Mouse (Mus musculus): ENCODE measurements around the gene Fbln2.

The Fbln2 gene

DNA sequence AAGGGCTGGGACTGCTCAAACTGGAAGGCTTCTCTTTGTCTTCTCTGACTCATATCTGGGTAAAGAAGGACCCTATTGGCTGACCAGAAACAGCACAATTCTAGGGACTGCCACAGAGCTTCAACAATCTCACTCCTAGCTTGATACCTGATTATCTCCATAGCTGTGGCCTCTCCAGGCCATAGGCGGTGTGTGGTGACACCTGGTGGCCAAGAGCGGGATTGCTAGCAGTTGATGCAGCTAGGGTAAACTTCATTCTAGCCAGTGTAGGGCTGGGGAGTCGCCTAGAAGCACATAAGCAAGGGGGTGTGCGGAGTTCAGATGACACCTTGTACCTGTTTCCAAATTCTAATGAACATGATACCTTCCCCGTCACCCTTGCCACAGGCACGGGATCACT lies 69.0 kb downstream of the Fbln2 start:
- peak; percentile 82 for DNase-seq (ENCODE audit: low spot score)

DNA sequence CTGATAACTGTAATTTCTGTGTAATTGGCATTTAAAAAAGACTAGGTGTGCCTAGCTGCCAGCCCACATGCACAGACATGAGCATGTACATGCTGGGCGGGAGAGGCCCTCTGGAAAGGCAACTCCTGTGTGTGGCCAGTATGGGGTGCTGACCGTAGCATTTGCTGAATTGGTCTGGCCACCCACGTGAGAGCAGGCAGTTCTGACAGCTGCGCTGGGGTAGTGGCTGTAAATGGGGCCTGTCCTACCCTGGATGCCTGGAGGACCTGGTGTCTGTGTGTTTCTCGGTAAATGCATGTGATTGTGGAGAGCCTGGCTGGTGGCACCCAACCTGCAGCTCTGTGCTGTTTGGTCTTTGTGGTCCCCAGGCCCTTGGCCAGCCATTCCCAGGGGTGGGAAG lies 69.5 kb downstream of the Fbln2 start:
- DNase-seq (ENCODE audit: low spot score): no peak

DNA sequence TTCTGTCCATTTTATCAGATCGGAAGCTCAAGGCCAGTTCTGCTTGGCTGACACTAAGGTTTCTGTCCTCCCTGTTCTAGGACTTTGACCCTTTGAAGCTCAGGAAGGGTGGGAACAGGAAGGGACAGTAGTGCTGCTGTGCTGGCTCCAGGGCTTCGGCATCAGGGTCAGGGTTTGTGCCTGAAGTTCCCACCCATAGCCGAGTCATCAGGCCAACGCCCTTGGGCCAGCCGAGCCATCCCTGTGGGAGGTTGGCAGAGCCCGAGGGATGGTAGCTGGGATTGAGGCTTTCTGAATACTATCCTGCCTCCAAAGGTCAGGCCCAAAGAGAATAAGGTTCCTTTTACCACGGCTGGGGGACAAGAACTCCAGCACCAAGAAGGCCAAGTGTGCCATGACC lies 70.8 kb downstream of the Fbln2 start:
- DNase-seq (ENCODE audit: low spot score): no peak

DNA sequence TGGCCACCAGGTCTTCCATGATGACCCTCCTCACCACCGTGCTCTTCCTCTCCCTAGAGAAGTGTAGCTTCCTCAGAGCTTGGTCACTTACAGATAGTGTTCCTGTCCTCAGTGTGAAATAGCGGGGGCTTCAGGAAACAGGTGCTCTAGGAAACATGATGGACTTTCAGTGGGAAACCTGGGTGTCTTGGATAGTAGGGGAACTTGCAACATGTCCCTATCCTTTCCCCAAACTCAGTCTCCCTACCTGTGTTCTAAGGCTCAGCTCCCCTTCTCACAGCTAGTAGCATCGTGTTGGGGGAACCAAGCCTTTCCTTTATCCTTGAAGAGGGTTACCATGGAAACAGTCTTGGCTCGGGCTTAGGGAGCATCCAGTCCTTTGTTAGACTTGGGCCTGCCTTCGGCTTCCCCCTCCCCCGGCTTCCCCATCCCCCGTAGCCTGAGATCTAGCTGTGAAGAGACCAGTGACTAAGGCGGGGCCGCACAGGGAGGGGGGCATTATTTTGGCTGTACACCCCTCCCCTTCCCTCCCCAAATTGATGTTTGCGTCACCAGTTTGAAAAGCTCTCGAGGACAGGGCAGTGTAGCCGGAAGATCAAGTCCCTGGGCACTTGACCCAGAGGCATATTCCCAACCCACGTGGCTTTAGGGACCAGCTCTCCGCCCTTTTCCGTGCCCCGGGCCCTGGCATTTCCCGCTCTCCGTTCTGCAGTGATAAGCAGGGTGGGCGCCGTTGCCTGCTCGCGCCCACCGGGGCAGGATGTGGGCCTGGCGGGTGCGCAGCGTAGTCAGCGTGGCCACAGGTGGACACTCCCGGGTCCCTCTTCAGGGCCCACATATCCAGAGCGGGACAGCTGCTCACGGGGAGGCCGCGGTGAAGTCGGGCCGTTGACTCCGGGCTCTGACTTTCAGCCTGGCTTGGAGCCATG lies 72.5 kb downstream of the Fbln2 start:
- DNase-seq (ENCODE audit: low spot score): no peak

DNA sequence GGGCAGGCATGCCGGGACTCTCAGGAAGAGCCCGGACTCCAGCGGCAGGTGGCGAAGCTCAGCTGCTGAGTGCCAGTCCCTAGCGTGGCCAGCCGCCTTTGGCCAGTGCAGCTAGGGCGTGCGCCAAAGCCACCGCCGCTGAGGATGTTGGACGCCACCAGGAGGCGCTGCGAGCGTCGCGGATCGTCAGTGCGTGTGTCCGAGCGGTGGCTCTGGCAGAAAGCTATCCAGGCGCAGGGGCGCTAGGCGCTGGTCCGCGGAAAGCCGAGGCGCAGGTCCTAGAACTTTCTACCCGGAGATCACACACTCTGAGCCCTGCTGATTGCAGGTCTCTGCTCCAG lies 73.2 kb downstream of the Fbln2 start:
- DNase-seq (ENCODE audit: low spot score): peak; percentile 55

DNA sequence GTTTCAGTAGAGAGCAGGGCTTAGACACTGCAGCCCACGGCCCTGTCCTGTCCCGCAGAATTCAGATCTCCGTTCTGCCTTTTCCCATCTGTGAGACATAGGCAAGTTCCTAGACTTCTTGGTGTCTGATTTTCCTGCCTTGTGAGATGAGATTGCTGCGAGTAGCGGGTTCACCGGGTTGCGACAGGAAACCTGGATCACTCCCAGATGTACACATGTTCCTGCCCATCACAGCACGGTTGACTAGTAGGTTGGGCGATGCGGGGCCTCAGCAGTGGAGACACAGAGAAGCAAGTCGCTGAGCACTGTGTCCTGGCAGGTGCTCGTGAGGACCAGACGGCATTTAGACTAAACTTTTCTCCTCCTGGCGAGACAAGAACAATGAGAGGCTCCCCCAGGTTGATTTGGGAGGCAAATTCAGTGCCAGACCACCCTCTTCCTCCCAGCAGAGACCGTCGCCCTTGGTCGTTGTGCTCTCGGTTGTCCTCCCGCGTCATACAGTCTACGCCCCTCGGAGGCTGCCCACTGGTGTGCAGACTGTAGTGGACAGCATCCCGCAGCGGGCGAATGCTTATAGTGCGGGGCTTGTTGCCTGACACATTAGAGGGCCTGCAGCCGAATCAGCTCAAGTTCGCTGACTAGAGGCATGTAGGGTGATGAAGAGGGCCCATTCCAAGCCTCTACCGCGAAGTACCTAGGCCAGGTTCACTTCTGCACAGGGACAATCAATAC lies 73.7 kb downstream of the Fbln2 start:
- DNase-seq (ENCODE audit: low spot score): no peak

DNA sequence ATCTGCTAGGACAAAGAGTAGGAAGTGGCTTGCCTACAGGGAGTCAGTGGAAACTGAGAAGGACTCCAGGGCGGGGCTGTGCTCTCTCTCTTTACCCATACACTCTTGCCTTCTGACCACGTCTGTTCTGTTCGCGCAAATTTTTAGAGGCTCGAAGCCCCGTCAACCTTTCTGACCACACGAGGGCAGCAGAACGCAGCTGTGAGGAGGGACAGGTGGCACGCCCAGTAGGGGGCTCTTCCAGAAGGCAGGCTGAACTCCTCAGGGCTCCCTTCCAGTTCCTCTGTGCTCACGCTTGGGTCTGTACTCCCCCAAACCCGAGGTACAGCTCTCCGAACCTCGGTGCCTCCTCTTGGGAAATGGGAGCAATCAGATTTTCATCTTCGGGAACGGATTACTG lies 74.4 kb downstream of the Fbln2 start:
- peak; percentile 66 for DNase-seq (ENCODE audit: low spot score)

DNA sequence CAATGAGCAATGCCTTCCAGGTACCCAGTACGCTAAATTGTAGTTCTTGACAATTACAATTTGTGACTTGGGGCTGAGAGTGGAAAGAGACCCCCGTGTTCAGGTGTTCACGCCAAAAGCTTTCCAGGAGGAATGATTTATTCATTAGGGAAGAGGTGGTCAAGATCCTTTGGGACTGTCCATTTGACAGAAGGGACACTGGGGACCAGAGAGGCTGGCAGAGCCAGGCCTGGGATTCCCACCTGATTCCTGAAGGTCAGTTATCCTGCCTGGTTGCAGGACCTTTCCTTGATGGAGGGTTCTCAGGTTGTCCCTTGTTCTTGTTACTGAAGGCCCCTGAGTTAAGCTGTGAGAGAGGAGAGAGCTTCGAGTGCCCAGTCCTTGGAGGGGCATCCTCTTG lies 74.9 kb downstream of the Fbln2 start:
- no peak for DNase-seq (ENCODE audit: low spot score)

DNA sequence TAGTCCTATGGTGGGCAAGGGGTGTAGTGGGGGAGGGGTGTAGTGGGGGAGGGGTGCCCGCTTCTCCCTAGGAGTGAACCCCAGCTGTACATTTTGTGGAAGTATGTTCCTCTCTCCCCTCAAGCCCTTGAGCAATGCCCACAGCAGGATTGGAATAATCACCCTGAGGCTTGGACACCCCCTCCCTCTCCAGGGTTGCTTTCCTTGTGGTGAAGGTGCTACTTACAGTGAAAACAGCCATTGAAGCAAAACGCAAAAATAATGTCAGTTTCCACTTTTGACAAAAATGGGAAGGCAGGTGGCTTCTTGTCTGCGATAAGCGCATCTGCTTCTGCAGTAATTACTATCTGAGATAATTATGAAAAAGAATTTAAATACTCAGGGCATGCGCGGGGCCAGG lies 75.4 kb downstream of the Fbln2 start:
- no peak for DNase-seq (ENCODE audit: low spot score)

DNA sequence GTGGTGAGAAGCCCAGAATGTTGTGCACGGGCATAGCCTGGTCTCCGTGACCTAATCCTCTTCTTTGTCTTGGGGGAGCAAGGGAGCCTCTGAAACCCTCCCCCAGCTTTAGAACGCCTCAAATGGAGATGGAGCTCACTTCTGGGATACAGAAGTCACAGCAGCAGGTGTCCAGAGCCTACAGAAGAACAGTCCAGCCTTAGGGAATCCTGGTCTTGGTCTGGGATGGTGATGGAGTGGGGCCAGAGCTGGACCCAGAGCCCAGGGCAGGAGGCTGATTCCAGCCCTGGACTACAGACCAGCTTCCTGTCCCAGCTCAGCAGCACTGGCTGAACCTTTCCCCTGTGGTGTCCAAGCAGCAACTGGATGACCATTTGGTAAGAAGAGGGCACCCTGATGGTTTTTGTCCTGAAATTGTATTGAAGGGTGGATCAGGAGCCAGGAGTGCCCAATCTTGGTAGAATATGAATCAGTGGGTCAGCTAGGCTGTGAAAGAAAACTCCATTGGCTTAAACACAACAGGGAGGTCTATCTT lies 76.1 kb downstream of the Fbln2 start:
- no peak for DNase-seq (ENCODE audit: low spot score)

DNA sequence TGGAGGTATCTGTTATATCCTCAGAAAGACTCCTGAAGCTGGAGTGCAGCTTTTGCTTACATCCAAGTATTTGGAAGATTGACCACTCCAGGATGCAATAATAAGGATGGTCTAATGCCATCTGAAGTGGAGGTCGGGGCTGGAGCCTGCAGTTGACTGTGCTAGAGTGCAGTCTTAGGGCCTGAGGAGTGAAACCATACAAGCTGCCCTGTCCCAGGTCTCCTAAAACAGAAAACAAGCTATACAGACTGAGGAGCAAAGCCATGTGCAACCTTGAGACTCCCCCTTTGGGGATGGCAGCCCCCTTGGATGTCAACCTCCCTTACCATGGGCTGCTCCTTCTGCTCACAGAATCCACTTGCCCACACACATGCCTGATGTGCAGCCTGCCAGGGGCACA lies 76.7 kb downstream of the Fbln2 start:
- DNase-seq (ENCODE audit: low spot score): no peak

DNA sequence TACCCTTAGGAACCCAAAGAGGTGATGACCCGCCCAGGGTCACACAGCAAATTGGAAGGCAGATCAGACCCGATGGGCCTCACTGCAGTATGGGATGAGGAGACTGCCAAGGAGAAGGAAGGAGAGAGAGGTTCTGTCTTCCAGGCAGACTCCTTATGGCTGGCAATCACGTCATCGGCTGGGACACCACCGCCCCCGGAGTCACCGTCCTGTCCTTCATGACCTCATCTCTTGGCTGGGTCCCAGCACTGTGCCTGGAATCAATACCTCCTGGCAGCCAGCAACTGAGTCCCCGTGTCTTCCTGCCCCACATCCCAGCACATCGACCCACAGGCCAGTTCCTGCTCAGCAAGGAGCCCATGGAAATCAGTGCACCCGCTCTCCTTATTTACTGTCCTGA lies 78.7 kb downstream of the Fbln2 start:
- DNase-seq (ENCODE audit: low spot score): no peak

DNA sequence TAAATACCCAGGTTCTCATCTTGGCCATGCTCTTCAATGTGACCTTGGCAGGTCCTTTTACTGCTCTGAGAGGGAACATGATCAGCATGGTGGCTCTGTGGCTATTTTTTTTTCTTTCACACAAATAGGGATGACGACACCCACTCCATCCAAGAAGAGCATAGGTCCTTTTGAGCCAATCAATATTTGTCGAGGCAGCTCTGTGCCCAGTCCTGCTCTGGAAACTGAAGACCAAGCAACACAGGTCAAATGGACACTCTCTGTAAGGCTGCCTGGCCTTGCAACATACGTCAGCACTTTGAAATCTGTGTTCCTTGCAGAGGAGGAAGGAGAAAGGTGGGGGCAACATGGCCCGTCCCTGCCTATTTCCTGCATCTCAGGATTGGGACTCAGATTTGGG lies 83.2 kb downstream of the Fbln2 start:
- no peak for DNase-seq (ENCODE audit: low spot score)

DNA sequence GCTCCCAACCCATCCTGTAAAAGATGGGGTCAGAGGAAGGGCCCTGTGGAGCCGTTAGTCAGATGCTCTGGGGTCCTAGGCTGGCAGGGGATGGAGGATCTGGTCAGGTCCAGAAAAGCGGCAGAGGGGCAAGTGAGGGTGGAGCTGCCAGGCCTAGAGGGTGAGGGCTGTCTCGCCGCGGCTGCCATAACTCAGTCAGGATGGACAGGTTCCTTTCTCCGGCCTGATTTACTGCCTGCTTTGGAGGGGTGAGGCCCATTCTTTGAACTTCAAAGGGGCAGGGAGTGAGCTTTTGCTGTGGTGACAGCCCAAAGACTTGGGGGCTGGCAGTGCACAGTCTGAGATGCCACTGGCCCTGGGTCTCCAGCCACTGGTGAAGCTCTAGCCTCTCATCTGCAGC lies 86.6 kb downstream of the Fbln2 start:
- no peak for DNase-seq (ENCODE audit: low spot score)

DNA sequence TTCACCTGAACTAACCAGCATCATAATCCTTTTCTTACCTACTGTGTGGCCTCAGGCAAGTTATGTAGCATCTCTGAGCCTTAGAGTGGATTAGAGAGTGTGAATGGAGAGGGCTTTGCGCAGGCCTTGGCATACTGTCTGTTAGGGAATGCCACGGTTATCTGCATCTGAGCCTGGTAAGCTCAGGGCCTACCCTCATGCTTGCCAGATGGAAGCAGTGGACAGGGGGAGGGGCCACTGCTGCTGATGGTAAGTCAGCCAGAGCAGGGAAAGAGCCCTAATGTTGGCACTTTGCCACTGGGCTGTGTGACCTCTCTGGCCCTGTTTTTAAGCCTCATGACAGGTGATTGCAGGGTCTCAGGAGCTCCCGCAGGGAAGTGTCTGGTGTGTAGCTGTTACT lies 87.8 kb downstream of the Fbln2 start:
- no peak for DNase-seq (ENCODE audit: low spot score)

DNA sequence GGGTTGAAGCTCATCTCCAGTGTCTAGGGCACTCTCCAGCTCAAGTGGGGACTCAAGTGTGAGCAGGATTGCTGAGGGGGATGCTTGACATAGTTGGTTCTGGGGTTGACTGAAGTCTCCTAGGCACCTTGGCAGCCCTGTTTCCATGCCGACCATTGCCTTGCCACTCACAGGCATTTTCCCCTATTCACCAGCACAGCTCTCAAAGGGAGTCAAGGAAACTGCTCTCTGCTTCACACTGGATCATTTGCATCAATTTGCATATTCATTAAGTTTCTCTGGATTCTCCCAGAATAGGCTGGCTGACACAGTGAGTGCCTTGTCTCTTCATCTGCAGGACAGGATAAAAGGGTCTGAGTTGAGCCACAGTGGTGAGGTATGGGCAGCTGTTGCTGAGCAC lies 89.6 kb downstream of the Fbln2 start:
- DNase-seq (ENCODE audit: low spot score): peak; percentile 77

DNA sequence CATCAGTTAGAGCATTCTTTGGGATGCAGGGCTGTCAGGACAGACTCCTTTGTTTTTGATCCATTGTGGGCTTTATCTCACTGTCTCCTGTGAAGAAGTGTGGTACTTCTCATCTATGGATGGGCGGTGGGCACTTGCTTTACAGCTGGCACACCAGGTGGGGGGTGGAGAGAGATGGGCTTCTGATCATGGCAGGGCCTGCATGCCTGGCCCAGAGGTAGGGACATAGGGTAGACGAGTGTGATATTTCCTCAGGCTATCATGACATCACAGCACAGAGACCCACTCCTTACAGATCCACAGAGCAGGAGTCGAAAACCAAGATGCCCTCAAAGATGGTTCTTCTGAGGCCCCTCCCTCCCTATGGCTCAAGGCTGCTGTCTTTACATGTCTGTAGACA lies 90.1 kb downstream of the Fbln2 start:
- DNase-seq (ENCODE audit: low spot score): no peak

DNA sequence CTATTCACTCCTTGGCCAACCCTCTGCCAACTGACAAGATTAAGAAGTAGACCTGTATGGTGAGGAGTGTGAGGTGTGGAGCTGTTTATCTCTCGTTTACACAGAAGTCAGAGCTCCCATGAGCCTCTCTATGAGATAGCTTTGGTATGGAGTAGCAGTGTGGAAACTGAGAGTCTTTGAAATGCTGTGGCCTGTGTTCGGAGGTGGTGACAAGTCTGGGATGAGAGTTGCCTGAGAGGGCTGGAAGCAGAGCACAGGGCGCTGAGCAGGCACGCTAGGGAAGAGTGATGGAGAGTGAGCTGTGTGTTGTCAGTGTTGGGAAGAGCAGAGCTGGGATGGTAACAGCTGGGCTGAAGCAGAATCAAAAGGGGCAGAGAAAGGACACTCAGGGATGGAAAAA lies 91.9 kb downstream of the Fbln2 start:
- DNase-seq (ENCODE audit: low spot score): no peak

DNA sequence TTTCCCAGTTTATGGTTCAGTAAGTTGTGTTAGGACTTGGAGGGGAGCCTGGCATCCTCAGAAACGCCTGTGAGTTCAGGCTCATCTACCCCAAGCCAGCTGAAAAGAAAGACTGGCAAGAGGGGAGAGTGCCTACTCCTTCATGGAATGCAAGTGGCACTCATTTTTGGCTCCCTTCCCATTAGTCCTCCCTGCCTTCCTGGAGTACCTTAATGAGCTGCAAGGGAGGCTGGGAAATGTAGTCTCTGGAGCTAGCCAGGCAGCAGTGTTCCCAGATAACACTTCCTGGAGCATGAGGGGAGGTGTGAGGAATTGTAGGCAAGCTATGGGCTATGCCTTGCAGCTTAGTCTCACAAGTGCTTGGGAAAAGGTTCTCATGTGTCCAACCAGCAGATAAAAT lies 95.7 kb downstream of the Fbln2 start:
- no peak for DNase-seq (ENCODE audit: low spot score)

DNA sequence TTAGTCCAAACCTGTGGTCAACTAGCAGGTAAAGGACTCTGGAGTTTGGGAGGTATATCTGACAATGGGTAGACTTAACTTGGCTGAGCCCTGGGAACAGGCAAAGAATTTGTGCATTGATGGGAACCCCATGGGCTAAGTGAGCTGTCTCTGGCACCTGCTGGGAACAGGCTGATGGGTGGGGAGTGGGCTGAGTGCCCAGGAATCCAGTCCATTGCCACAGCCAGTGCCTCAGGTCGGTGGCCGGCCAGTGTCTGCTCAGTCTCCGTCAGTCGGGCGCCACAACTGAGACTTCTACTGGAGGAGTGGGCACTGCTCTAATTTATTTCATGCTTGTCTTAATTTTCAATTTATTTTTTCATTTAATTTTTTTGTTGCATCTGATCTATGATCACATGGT lies 98.9 kb downstream of the Fbln2 start:
- no peak for DNase-seq (ENCODE audit: low spot score)

DNA sequence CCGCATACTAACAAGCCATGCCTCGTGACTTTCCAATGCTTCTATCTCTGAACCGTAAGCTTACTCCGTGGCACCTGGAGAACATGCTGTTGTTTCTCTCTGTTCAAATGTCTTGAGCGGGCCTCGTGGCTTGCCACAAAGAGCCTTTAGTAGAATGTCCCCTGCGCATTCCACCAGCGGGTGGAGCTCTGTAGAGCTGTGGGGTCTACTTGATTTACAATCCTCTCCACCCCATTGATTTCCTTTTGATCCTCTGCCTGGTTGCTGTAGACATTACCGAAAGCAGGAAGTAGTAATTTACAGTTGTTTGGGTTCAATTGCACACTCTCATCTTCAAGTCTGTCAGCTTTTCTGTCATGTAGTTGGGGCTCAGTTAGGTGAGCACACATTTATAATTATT lies 100.2 kb downstream of the Fbln2 start:
- no peak for DNase-seq (ENCODE audit: low spot score)
